ENCODE assay signal across 32 mouse cellular contexts in the genomic region with DNA sequence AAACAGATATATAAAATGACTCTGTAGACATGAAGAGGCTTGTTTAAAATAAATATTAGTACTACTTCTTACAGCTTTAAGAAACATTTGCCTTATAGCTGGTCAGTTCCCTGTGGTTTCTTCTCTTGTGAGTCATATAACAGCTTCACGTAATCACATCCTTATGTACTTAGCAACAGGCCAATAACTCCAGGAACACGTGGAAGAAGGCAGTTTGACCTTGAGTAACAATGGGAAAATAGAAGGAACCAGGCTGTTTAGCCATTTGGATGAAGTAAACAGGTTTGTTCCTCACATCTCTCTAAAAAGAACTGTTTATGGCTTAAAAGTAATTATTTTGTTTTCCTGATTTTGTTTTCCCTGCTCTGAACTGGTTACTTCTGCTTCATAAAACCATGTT. TPM values are rescaled to one million over a fixed set of nuclear protein-coding genes. Genes with fewer than 3 reads are reported as not detected.
"Had no signal": no experiment of that assay in that cellular context is flagged by ENCODE, and none has a peak within 500 bp of the region (broad histone marks: within the 10 kb centered on the region; RNA-seq: fewer than 3 reads in every experiment).

No protein-coding gene starts in this region.

- ATAC-seq: forebrain, embryonic 13.5 days; forebrain, embryonic 14.5 days; forebrain, embryonic 15.5 days; forebrain, embryonic 16.5 days; forebrain, postnatal 0 days had no signal

- H3K9me3 ChIP-seq: embryonic facial prominence, embryonic 10.5 days; embryonic facial prominence, embryonic 12.5 days; embryonic facial prominence, embryonic 13.5 days; embryonic facial prominence, embryonic 15.5 days; forebrain, embryonic 10.5 days; forebrain, embryonic 12.5 days; forebrain, embryonic 13.5 days; forebrain, embryonic 15.5 days; heart, embryonic 10.5 days had no signal

- H3K9ac ChIP-seq: embryonic facial prominence, embryonic 12.5 days; embryonic facial prominence, embryonic 13.5 days; embryonic facial prominence, embryonic 15.5 days; forebrain, embryonic 12.5 days; forebrain, embryonic 13.5 days; forebrain, embryonic 15.5 days; forebrain, postnatal 0 days had no signal

- H3K27ac ChIP-seq: embryonic facial prominence, embryonic 10.5 days; embryonic facial prominence, embryonic 12.5 days; embryonic facial prominence, embryonic 13.5 days; embryonic facial prominence, embryonic 15.5 days; forebrain, embryonic 10.5 days; forebrain, embryonic 12.5 days; forebrain, embryonic 13.5 days; forebrain, embryonic 15.5 days; gastrocnemius, adult 2 months; heart, adult 2 months; heart, embryonic 10.5 days had no signal

- H3K4me2 ChIP-seq: embryonic facial prominence, embryonic 12.5 days; embryonic facial prominence, embryonic 13.5 days; embryonic facial prominence, embryonic 15.5 days; forebrain, embryonic 12.5 days; forebrain, embryonic 13.5 days; forebrain, embryonic 15.5 days had no signal

- H3K4me3 ChIP-seq: embryonic facial prominence, embryonic 10.5 days; embryonic facial prominence, embryonic 12.5 days; embryonic facial prominence, embryonic 13.5 days; embryonic facial prominence, embryonic 15.5 days; erythroblast, embryonic 14.5 days; forebrain, embryonic 10.5 days; forebrain, embryonic 12.5 days; forebrain, embryonic 13.5 days; forebrain, embryonic 15.5 days; gastrocnemius, adult 2 months; heart, adult 2 months; heart, embryonic 10.5 days had no signal

- H3K27me3 ChIP-seq: forebrain, embryonic 15.5 days had no signal

- DNase-seq: cerebellum, postnatal 14 days; cerebellum, postnatal 25 days; cerebellum, postnatal 36 days; embryo, embryonic 11 days; forebrain, postnatal 0 days; gastrocnemius, adult 2 months; gastrocnemius, postnatal 10 days; gastrocnemius, postnatal 14 days; gastrocnemius, postnatal 25 days; gastrocnemius, postnatal 36 days; heart, adult 11 months; heart, adult 18-20 months; heart, adult 2 months had no signal

- H3K36me3 ChIP-seq: embryonic facial prominence, embryonic 10.5 days; embryonic facial prominence, embryonic 12.5 days; embryonic facial prominence, embryonic 13.5 days; embryonic facial prominence, embryonic 15.5 days; forebrain, embryonic 10.5 days; forebrain, embryonic 12.5 days; forebrain, embryonic 15.5 days; heart, embryonic 10.5 days had no signal

RNA-seq across cellular contexts. Expression of gene Galntl6, which starts 2.7 kb away (rescaled TPM):
- total RNA-seq: common myeloid progenitor, adult 5-6 weeks; gastrocnemius, adult 18-20 months; gastrocnemius, adult 2 months; gastrocnemius, adult 8-10 months; gastrocnemius, postnatal 25 days; gastrocnemius, postnatal 36 days; granulocyte monocyte progenitor cell, adult 5-6 weeks; heart, adult 18-20 months; heart, adult 2 months; heart, adult 8-10 months had no signal
- polyA plus RNA-seq: erythroblast, embryonic 14.5 days; gonadal fat pad, adult 2 months; heart, adult 2 months had no signal

RNA-seq across cellular contexts. Expression of gene BC030500, which starts 3.6 kb away (rescaled TPM):
- total RNA-seq: common myeloid progenitor, adult 5-6 weeks; gastrocnemius, adult 18-20 months; gastrocnemius, adult 2 months; gastrocnemius, adult 8-10 months; gastrocnemius, postnatal 10 days; gastrocnemius, postnatal 14 days; gastrocnemius, postnatal 25 days; gastrocnemius, postnatal 36 days; gastrocnemius, postnatal 4 days; granulocyte monocyte progenitor cell, adult 5-6 weeks; heart, adult 18-20 months; heart, adult 2 months; heart, adult 8-10 months had no signal
- polyA plus RNA-seq: erythroblast, embryonic 14.5 days; gonadal fat pad, adult 2 months had no signal
